Mouse (Mus musculus) C2C12 (cell line): ENCODE data around the gene Lmcd1. TPM values are rescaled to one million over a fixed set of nuclear protein-coding genes. Genes with fewer than 3 reads are reported as not detected.

Experiments used
- H3K27me3 ChIP-seq: one replicate; pipeline ENCODE4 v1.6.1; 2011; ENCODE audit not compliant: control insufficient read depth, insufficient read depth, insufficient read length
- H3K36me3 ChIP-seq: one replicate; pipeline ENCODE4 v1.6.1; 2011; ENCODE audit not compliant: control insufficient read depth, insufficient read depth
- H3K4me3 ChIP-seq: one replicate; pipeline ENCODE4 v1.5.1; 2011; ENCODE audit warnings: mild to moderate bottlenecking, control low read depth; ENCODE audit not compliant: poor library complexity, insufficient read depth, severe bottlenecking
- H3K79me2 ChIP-seq: one replicate; pipeline ENCODE4 v1.6.1; 2011; ENCODE audit not compliant: control insufficient read depth, insufficient read depth
- H3K79me3 ChIP-seq: one replicate; pipeline ENCODE4 v1.6.1; 2011; ENCODE audit warnings: low read depth, control low read depth
- H3ac ChIP-seq: one replicate; pipeline ENCODE3; 2011; ENCODE audit warnings: low read depth; ENCODE audit not compliant: control insufficient read depth, insufficient read length
- CEBPB ChIP-seq: IDR thresholded peaks from one replicate; pipeline ENCODE4 v1.6.1; 2011; ENCODE audit warnings: low read depth, mild to moderate bottlenecking, control low read depth, moderate library complexity
- CTCF ChIP-seq: IDR thresholded peaks from one replicate; pipeline ENCODE4 v1.5.1; 2011; ENCODE audit not compliant: control insufficient read depth, insufficient read depth, insufficient read length
- FOSL1 ChIP-seq: IDR thresholded peaks from one replicate; pipeline ENCODE4 v1.8.0; 2011; ENCODE audit warnings: mild to moderate bottlenecking, low read length; ENCODE audit not compliant: poor library complexity, insufficient read depth, severe bottlenecking
- MAX ChIP-seq: IDR thresholded peaks from one replicate; pipeline ENCODE4 v1.6.1; 2011; ENCODE audit warnings: mild to moderate bottlenecking, control low read depth
- MYOD1 ChIP-seq: IDR thresholded peaks from one replicate; pipeline ENCODE4 v1.6.1; 2011; ENCODE audit warnings: low read depth; ENCODE audit not compliant: control insufficient read depth, insufficient read length
- MYOG ChIP-seq: IDR thresholded peaks from one replicate; pipeline ENCODE4 v1.6.1; 2011; ENCODE audit not compliant: control insufficient read depth, insufficient read length; ENCODE audit errors: extremely low read depth
- USF1 ChIP-seq: IDR thresholded peaks from one replicate; pipeline ENCODE4 v1.6.1; 2011; ENCODE audit warnings: low read depth, mild to moderate bottlenecking, control low read depth, moderate library complexity
- long read RNA-seq, 2 experiments: library from polyadenylated mRNA; unstranded; transcript quantifications; one replicate each; pipeline ENCODE4 v2.0.0; 2019 to 2020
- polyA plus RNA-seq: library from polyadenylated mRNA; unstranded; fragments of >200 nt; fragmentation: generic; extraction: Trizol; gene quantifications from one replicate; pipeline ENCODE4 v1.2.1, GENCODE M21; 2012; ENCODE audit warnings: missing spikeins

Gene Lmcd1
- 1.8 TPM for polyA plus RNA-seq
- long read RNA-seq, experiment 1, transcript Lmcd1-201 (6 exons, 1,730 nt) = major isoform, 14 of 27 reads
- long read RNA-seq, experiment 1, partial matches to known transcripts = 5 of 27 reads
- long read RNA-seq, experiment 1, other reads (novel, unspliced or antisense) = 8 of 27 reads
- long read RNA-seq, experiment 2, transcript Lmcd1-201 (6 exons, 1,730 nt) = major isoform, 7 of 8 reads
- long read RNA-seq, experiment 2, partial matches to known transcripts = 0 of 8 reads
- long read RNA-seq, experiment 2, other reads (novel, unspliced or antisense) = 1 of 8 reads

GRCm38 (mm10) chr6:112273501-112274205 lies at the start of gene Lmcd1:
Gene Lmcd1 (plus strand): TSS chr6:112273758.
- H3K79me3 ChIP-seq = no peaks in the 10 kb centered on the region
- H3K27me3 ChIP-seq = no peaks in the 10 kb centered on the region
- H3K79me2 ChIP-seq = no peaks in the 10 kb centered on the region
- H3K4me3 ChIP-seq = no peak within 1 kb of the TSS
- peak within 1 kb of the TSS; percentile 23 for H3ac ChIP-seq
- TF ChIP-seq CEBPB (no peak), MYOD1 (peak; percentile 45)
- no peaks in the 10 kb centered on the region for H3K36me3 ChIP-seq

- H3K4me3 ChIP-seq = no peak overlapping the region
- TF ChIP-seq CEBPB = no peak
- no peak for TF ChIP-seq MAX
- TF ChIP-seq MYOD1 = no peak
- no peak for TF ChIP-seq MYOG
- no peak for TF ChIP-seq FOSL1
- TF ChIP-seq CTCF = no peak
- no peak for TF ChIP-seq USF1
- H3K79me3 ChIP-seq = no peaks in the 10 kb centered on the region
- no peaks in the 10 kb centered on the region for H3K79me2 ChIP-seq
- H3ac ChIP-seq = no peak overlapping the region
- no peaks in the 10 kb centered on the region for H3K36me3 ChIP-seq
- peaks cover 5% of the 10 kb centered on the region for H3K27me3 ChIP-seq
These were observed 49.5 kb upstream of the Lmcd1 start for GRCm38 (mm10) chr6:112223877-112224632.

GRCm38 (mm10) chr6:112236775-112237174 lies 36.8 kb upstream of the Lmcd1 start:
- no peak overlapping the region for H3K4me3 ChIP-seq
- H3ac ChIP-seq = no peak overlapping the region
- H3K27me3 ChIP-seq = no peaks in the 10 kb centered on the region
- H3K79me3 ChIP-seq = no peaks in the 10 kb centered on the region
- H3K79me2 ChIP-seq = no peaks in the 10 kb centered on the region
- TF ChIP-seq CTCF (no peak), CEBPB (no peak), USF1 (no peak), MYOG (no peak), MAX (no peak), MYOD1 (no peak), FOSL1 (no peak)
- no peaks in the 10 kb centered on the region for H3K36me3 ChIP-seq

GRCm38 (mm10) chr6:112242216-112242615 lies 31.3 kb upstream of the Lmcd1 start:
- Histone ChIP-seq H3K4me3 (no peak overlapping the region), H3K79me2 (no peaks in the 10 kb centered on the region), H3ac (no peak overlapping the region), H3K27me3 (no peaks in the 10 kb centered on the region), H3K79me3 (no peaks in the 10 kb centered on the region), H3K36me3 (no peaks in the 10 kb centered on the region)
- TF ChIP-seq CTCF (no peak), FOSL1 (no peak), MYOD1 (no peak), USF1 (no peak), CEBPB (no peak), MAX (no peak), MYOG (no peak)

GRCm38 (mm10) chr6:112245639-112246038 lies 27.9 kb upstream of the Lmcd1 start:
- H3K36me3 ChIP-seq = no peaks in the 10 kb centered on the region
- H3K79me2 ChIP-seq = no peaks in the 10 kb centered on the region
- H3K27me3 ChIP-seq = no peaks in the 10 kb centered on the region
- H3K79me3 ChIP-seq = no peaks in the 10 kb centered on the region
- H3ac ChIP-seq = no peak overlapping the region
- TF ChIP-seq CTCF (no peak), MAX (no peak), USF1 (no peak), MYOD1 (no peak), MYOG (no peak), FOSL1 (no peak), CEBPB (no peak)
- no peak overlapping the region for H3K4me3 ChIP-seq
